ENCODE assay signal across 28 mouse cellular contexts in genomic region chr6:12499866-12500265, GRCm38 (mm10).
"Had no signal": no experiment of that assay in that cellular context is flagged by ENCODE, and none has a peak within 500 bp of the region (broad histone marks: within the 10 kb centered on the region; RNA-seq: fewer than 3 reads in every experiment).

No protein-coding gene starts in this region.

- H3K4me3 ChIP-seq: heart, adult 2 months; heart, embryonic 13.5 days; heart, embryonic 15.5 days; hindbrain, embryonic 13.5 days; hindbrain, embryonic 15.5 days; kidney, embryonic 15.5 days; limb, embryonic 13.5 days; limb, embryonic 15.5 days; liver, embryonic 13.5 days; liver, embryonic 15.5 days had no signal

- H3K36me3 ChIP-seq: heart, embryonic 13.5 days; heart, embryonic 15.5 days; hindbrain, embryonic 13.5 days; hindbrain, embryonic 15.5 days; kidney, embryonic 15.5 days; limb, embryonic 13.5 days; limb, embryonic 15.5 days; liver, embryonic 13.5 days; liver, embryonic 15.5 days had no signal

- H3K4me2 ChIP-seq: heart, embryonic 11.5 days; heart, embryonic 13.5 days; heart, embryonic 15.5 days; hindbrain, embryonic 13.5 days; hindbrain, embryonic 15.5 days; kidney, embryonic 15.5 days; limb, embryonic 13.5 days; limb, embryonic 15.5 days; liver, embryonic 11.5 days; liver, embryonic 13.5 days; liver, embryonic 15.5 days had no signal

- DNase-seq: gastrocnemius, postnatal 14 days; gastrocnemius, postnatal 36 days; heart, adult 11 months; heart, adult 2 months; heart, postnatal 14 days; heart, postnatal 36 days; kidney, adult 11 months; kidney, adult 2 months; kidney, adult 9 months; kidney, postnatal 14 days; kidney, postnatal 36 days; layer of hippocampus, adult 9-11 months; layer of hippocampus, postnatal 36 days; left cerebral cortex, postnatal 4 days; liver, embryonic 13.5 days had no signal

- H3K27ac ChIP-seq: heart, adult 2 months; heart, embryonic 13.5 days; heart, embryonic 15.5 days; hindbrain, embryonic 13.5 days; hindbrain, embryonic 15.5 days; hindbrain, postnatal 0 days; kidney, embryonic 15.5 days; kidney, postnatal 0 days; limb, embryonic 13.5 days; limb, embryonic 15.5 days; liver, embryonic 13.5 days; liver, embryonic 15.5 days had no signal

- H3K9me3 ChIP-seq: heart, embryonic 13.5 days; heart, embryonic 15.5 days; hindbrain, embryonic 13.5 days; hindbrain, embryonic 15.5 days; kidney, embryonic 15.5 days; limb, embryonic 13.5 days; limb, embryonic 15.5 days; liver, embryonic 13.5 days; liver, embryonic 15.5 days had no signal

- H3K9ac ChIP-seq: heart, embryonic 13.5 days; heart, embryonic 15.5 days; hindbrain, embryonic 13.5 days; hindbrain, embryonic 15.5 days; kidney, embryonic 15.5 days; limb, embryonic 13.5 days; limb, embryonic 15.5 days; liver, embryonic 13.5 days; liver, embryonic 15.5 days had no signal

- H3K27me3 ChIP-seq: heart, embryonic 13.5 days; heart, embryonic 15.5 days; hindbrain, embryonic 13.5 days; hindbrain, embryonic 15.5 days; kidney, embryonic 15.5 days; limb, embryonic 13.5 days; limb, embryonic 15.5 days; liver, embryonic 13.5 days; liver, embryonic 15.5 days had no signal

- ATAC-seq: hindbrain, postnatal 0 days; intestine, embryonic 16.5 days had no signal

- H3K4me1 ChIP-seq: heart, embryonic 13.5 days; heart, embryonic 15.5 days; hindbrain, embryonic 13.5 days; hindbrain, embryonic 15.5 days; kidney, embryonic 15.5 days; limb, embryonic 13.5 days; limb, embryonic 15.5 days; liver, embryonic 13.5 days; liver, embryonic 15.5 days had no signal
